Mouse (Mus musculus) right cerebral cortex, adult 18-20 months (tissue): ENCODE measurements around the gene Aldh1b1.

Source experiments
- DNase-seq: peaks from one replicate; pipeline ENCODE4 v3.0.0; 2022; ENCODE audit warnings: mixed read lengths

Gene Aldh1b1

GRCm38 (mm10) chr4:45785959-45786358, 12.9 kb upstream of the Aldh1b1 start:
- DNase-seq, result no peak

GRCm38 (mm10) chr4:45786674-45787073, 12.1 kb upstream of the Aldh1b1 start:
- no peak for DNase-seq

DNA sequence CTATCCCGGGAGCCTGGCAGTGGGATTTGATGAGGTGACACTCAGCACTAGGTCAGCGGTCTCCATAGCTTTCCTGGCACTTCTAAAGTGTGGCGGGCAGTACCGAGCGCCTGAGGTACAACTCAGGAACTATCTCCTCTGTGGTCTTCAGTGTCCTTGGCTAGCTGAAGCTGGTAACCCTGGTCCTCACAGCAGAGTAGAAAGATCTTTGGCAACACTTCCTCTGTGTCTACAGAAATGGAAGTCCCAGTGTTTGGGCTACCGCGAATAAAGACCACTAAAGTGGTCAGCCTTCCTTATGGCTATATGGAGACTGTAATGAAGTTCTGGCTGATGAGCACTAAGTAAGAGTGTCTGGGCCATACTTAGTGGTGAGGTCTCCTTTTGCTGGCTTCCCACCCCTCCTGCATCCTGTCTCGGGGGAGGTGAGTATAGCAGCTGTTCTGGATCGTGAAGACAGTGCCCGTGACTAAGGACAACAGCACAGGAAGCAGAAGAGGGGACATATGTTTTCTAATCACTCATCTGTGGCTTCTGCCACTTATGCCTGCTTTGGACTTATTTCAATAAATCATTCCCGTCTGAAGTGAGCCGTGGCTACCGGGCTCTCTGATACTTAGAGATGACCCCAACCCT, 10.3 kb upstream of the Aldh1b1 start:
- DNase-seq, result no peak

DNA sequence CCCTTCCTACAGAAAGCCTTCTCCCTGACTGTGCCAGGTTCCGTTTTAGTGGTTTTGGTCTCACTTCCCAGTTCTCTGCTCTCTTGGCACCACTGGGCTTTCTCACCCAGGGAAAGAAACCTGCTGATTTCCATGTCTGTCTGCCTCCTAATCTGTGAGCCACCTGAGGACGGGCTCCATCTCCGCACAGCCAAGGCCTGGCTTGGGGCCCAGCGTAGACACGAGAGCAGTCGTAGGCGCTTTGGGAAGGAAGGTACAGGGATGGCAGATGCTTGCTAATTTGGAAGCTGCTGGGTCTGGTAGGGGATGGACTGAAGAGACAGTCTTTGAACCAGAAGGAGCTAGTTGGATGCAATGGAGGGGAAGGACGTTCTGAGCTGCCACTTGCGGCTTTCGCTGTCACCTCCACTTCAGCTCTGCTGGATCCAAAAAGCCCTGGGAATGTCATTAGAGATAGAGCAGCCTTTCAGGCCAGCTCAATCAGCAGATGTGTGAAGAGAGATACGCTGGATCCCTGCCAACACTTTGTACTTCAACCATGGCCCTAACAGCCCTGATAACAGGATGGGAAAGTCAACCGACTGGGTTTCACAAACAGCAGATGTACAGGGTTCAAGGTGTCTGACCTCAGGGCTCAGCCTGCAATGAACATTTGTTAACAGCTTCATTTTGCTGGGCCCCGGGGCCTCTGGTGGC, 9.4 kb upstream of the Aldh1b1 start:
- DNase-seq, result peak; percentile 77

DNA sequence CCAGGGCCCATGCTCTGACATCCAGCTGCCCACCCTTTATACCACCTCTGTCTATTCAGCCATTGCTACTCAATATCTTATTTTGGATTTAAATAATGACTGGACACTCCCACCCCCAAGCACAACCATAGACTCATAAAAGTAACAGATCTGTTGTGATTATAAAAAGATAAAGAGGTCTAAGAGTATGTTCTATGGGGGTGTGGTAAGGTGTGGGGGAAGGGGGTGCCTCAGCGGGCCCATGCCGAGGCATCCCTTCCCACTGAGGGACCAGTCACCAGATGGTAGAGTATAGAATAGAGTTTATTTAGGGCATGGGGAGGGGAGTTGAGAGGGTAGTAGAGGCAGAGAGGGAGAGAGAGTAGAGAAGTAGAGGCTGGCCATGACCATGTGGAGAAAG, 8.8 kb upstream of the Aldh1b1 start:
- DNase-seq, result no peak

DNA sequence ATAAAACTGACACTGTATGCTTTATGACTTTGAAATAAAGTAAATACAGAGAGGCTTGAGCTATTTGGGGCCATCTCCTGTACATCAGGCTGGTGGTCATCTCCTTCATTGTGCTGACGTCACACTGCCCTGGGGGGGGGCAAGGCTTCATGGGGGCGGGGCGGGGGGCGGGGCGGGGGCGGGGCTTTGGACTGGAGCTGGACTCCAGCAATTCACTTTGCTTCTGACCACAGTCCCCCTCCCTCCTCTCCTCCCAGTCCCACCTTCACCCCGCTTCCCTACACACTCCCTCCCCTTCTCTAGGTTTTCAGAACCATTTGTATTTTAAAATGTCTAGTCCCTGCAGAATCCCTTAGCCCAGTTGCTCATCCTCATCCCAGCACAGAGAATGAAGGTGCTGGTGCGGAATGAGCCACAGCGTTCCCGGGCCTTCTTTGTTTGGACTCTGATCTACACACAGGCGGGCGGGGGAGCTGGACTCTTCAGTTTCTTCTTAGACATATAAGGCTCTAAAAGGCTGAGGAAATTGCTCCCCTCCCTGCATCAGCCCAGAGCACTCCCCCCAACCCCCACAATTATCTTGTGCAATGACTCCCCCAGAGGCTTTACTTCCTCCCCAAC, 3.5 kb upstream of the Aldh1b1 start:
- no peak for DNase-seq

GRCm38 (mm10) chr4:45796760-45797159, 2.1 kb upstream of the Aldh1b1 start:
- no peak for DNase-seq

DNA sequence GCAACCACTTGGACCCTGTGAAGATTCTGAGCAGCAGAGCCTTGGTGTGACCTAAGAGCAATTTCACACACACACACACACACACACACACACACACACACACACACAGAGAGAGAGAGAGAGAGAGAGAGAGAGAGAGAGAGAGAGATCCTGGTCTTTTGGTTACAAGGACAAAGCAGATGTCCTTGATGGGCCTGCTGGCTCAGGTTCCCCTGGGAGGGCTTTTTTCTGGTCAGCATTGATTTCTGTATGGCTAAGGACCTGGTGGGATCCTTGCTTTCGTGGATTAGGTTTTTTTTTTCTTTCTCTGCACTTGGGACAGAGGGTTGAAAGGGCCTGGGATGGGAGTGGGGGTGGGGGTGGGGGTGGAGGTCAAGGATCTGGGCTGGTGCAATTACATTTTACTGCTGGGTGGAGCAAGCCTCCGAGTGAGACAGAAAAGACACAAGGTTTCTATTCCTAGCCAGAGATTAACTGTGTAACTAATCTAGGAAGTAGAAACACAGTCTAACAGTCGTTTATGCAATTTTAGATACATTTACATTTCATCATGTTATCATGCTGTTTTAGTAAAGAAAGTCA, 1.2 kb downstream of the Aldh1b1 start:
- no peak for DNase-seq

DNA sequence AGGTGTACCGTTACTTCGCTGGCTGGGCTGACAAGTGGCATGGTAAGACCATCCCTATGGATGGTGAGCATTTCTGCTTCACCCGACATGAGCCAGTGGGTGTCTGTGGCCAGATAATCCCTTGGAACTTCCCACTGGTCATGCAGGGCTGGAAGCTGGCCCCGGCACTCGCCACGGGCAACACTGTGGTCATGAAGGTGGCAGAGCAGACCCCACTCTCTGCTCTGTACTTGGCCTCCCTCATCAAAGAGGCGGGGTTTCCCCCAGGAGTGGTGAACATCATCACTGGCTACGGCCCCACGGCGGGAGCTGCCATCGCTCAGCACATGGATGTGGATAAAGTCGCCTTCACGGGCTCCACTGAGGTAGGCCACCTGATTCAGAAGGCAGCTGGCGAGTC, 4.1 kb downstream of the Aldh1b1 start:
- no peak for DNase-seq

DNA sequence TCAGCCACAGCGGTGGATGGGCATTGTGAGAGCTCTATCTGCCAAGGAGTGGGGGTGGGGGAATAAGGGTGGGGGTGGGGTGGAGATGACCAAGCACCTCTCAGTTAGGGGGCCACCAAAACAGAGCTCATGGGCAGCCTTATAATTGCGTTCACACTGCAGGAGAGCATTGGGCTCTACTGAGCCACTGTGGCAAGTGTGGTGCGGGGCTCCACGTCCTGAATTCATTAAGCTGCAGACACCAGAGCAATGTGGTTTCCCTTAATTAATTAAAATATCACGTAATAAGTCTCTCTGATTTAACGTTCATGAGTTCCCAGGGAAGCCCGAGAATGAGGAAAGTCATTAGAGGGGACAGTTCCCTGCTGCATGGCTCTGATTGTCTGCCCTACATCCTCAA, 9.2 kb downstream of the Aldh1b1 start:
- DNase-seq, result no peak

DNA sequence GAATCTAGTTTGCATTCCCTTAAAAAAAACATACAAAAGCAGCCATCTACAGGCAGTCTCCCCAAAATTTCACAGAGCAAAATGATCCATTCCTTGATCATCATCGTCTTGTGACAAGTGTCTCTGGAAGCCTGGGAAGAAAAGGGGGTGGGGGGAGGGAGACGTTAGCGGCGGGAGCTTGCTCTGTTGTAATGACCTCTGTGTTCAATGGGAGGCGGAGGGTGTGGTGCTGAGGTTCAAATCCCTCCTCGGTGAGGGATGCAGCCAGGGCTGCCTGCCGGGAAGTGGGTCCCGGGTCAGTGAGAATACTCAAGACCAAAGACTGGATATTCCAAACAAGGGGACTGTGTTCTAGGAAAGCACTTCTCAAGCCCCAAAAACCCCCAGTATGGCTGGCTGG, 12.4 kb downstream of the Aldh1b1 start:
- DNase-seq, result no peak

DNA sequence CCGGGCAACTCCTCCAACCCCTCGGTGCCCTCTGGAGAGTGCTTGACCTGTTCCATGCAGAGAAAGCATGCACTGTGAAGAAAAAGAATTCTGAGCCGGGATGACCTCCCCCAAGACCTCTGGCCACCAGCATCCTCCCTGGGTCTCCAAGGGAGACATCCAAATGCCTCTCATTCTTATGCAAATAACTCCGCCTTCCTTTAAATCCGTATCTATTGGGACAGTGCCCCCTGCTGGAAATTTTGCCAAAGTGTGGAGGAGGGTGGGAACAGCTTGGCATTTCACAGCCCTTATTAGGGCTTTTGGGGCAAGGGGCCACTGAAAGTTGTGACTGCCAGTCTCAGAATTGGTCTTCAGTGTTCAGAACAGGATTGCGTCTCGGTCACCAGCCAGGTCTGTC, 16.7 kb downstream of the Aldh1b1 start:
- DNase-seq, result peak; percentile 26

GRCm38 (mm10) chr4:45818814-45819207, 20.0 kb downstream of the Aldh1b1 start:
- DNase-seq, result no peak

- peak; percentile 50 for DNase-seq
Observed at GRCm38 (mm10) chr4:45819208-45819931, 20.5 kb downstream of the Aldh1b1 start.

GRCm38 (mm10) chr4:45820074-45820830, 21.4 kb downstream of the Aldh1b1 start:
- DNase-seq, result peak; percentile 30

GRCm38 (mm10) chr4:45821995-45822394, 23.2 kb downstream of the Aldh1b1 start:
- DNase-seq, result no peak

- DNase-seq, result no peak
Observed at GRCm38 (mm10) chr4:45822781-45823575, 24.2 kb downstream of the Aldh1b1 start.

DNA sequence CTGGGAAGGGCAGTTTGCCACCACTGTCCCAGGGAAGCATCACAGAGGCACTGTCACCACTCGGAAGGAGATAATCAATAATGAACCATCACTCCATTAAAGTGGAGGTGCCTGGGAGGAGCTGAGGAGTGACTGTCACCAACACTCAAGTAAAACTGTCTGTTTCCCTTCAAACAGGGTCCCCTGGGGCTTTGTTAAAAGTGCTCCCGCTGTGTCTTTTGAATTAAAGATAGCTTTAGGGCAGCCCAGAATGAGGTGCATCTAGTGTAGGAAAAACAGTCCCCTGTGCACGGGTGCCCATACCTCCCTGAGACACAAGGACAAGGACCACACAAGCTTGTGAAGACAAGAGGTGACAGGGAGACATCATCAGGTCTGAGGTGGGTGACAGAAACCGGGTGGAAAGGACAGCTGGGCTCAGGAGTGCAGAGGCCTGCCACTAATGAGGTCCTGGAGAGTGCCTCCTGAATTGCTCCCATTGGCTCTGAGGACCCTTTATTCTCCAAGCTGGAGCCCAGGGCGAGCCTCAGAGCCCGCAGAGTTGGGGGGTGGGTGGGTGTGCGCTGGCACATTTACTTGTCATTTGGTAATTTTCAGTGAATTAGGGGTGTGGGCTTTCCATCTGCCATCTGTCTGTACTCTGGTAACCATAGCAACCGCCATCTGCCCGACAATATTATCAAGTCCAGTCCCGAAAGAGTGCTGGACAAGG, 25.4 kb downstream of the Aldh1b1 start:
- no peak for DNase-seq

DNA sequence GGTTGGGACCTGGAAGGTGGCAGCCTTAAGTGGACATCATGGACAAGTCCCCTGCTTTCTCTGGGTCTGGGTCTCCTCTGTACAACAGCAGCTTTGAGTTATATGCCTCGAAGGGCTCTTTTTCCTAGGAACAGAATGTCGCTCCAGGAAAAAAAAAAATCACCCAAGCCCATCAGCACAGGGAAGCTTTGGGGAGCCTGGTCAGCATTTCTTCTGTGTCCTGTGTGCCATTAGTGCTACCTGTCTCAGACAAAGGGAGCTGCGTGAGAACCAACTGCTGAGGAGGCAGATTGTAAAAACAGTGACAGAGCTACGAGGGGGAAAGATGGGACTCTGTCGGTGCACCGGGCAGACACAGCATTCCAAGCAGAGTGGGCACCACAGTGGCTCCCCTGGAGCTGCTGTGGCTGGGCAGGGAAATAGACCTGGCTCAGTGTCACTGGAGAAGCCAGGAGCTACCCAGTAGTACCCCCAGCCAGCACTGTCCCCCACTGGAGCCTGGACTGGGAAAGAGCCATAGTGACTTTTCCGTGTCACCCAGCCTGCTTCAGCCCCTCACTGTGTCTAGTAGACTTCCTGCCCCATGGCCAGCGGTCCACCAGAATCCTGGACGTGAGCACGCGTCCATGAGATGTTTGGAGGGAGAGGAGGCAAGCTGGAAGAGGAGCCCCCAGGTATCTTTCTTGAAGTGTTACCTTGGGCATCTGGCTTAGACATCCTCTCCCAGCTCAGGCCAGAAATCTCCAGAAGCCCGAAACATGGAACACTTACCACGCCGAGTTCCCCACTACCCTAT, 26.1 kb downstream of the Aldh1b1 start:
- no peak for DNase-seq
